Mouse (Mus musculus) right cerebral cortex, postnatal 4 days (tissue): Measurements from ENCODE around the gene Dapp1.
"Not testable (repeated sequence)": the region's sequence is repeated elsewhere in the genome, so short reads cannot be mapped to it uniquely, and the experiment has no call there.

ENCODE experiments used
- DNase-seq: peaks from one replicate; pipeline ENCODE4 v3.0.0-alpha.2; 2022

Gene Dapp1

DNA sequence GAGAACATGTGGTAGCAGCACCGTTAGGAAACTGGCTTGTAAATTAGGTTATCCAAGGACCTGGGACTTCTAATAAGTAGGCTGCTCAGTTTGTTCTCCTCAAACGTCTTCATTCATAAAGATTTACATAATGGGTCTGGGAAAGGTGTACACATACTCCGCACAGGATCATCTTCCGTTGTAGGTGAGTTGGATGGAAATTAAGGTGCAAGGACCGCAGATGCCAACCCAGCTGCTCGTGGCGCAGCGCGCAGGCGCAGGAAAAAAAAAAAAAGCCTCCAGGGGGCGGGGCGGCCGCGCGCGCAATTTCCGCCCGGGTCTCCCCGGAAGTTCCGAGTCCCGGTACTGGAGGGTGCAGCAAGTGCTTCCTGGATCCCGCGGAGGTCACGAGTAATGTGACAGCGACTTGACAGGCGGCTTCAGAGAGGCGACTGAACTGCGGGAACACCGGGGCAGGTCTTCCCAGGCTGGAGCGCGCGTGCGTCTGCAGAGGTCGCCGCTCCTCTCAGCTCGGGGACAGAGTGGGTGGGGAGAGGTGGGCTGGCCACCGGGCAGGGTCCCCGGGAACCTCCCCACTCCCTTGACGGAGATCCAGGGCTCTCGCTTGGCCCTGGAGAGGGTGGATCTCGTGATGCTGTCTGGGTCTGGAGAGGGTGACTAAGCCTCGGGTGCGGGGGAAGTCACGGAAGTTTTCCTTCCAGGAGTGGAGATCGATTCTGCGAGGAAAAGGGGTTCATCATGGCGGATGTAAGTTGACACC is 63.0 kb downstream of the Dapp1 start, which contains the start of gene Lamtor3:
Gene Lamtor3, plus strand, starts transcription at position 335 of the 760 bp plus-strand sequence.
- peak; percentile 82 for DNase-seq

DNA sequence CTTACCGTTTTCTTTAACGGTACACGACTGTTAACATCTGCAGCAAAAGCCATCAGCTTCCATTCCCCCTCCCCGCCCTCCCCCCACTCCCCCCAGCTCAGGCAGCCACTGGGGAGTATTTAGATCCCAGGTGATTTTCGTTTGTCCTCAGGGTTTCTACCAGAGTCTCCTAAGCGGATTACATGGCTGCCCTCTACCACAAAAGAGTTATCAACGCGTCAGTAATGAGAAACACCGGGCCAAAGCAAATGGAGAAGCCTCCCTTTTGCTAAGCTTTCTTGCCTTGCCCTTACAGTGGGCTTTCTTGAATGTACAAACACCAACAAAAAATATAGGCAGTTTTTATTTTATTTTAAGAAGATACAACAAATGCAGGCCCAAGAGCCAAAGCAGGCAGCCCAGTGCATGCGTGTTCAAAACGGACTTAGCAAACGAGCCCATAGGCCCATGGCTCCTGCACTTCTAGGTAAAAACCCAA is 63.6 kb downstream of the Dapp1 start:
- no peak for DNase-seq

DNA sequence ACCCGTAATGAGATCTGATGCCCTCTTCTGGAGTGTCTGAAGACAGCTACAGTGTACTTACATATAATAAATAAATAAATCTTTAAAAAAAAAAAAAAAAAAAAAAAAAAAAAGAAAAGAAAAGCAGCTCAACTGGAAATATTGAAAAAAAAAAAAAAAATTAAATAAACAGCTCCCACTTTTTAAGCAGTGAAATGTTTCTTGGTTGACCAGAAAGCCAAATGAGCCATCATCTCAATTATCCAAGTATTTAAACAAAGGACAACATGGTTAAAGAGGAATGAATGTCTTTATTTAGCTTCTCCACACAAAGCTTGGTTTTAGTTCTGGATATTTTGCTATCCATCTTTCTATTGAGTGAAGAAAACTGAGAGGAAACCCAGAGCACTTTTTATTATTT is 66.8 kb downstream of the Dapp1 start:
- not testable (repeated sequence) for DNase-seq

DNA sequence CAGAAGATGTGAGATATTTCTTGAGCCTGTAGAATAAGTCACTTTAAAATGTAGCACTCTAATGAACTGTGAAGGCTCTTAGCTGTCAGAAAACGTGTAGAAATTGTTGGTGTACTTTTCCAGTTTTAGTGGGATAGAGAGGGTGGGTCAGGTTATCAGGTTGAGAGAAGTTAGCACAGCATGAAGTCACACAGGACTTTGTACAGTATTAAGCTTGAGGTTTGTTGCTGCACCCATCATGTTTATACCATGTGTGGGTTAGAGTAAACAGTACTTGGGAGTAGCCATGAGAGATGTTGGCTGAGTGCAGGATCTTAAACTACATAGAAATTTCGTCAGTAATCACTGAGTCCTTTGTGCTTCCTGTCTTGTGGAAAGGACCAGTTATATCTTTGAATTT is 68.3 kb downstream of the Dapp1 start:
- no peak for DNase-seq

DNA sequence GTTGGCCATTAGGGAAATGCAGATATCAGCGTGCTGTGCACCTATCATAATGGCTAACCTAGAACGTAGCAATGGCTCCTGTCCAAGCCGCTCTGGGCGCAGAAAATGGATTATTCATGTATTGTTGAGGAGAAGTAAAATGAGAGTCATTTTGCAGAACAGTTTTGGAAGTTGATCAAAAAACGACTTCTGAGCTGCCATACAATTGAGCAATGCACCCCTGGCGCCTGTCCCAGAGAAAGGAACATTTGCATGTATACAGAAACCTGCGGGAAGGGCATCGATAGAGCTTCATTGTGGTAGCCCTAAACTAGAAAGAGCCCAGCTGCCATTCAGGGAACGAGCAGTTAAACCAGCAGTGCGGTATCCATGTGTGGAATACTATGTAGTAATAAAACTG is 81.2 kb downstream of the Dapp1 start:
- peak; percentile 28 for DNase-seq

DNA sequence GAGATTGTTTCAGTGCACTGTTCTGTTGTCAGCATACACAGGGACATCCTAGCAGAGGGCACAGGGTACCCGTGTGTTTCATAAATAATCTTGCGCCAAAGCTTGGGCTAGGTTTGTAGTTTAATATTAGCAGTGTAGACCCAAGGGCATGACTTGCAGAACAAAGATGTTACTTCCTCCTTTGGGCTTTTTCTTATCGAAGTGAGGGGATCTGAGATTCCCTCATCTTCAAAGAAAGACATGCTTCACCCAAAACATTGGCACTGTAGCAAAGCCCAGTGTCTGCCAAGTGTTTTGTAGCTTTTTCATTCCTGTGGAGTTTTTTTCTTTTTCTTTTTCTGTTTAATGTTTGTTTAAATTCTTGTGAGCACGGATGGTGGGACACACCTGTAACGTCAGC is 83.7 kb downstream of the Dapp1 start:
- DNase-seq = no peak

DNA sequence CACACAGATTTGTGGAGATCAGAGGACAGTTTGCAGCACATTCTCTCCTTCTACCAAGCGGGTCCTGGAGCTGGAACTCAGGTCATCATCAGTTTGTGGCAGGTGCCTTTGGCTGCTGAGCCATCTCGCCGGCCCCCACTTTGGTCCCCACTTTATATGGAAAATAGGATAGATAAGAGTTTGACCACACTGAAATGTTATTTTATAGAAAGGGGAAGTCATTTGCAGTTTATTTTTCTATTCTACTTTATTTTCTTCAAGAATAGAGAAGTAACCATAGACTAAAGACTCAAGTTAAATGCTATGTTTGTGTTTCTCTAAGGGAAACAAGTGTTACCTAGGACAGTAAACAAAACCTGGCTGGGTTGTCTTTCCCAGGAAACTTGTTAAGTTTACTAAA is 84.5 kb downstream of the Dapp1 start:
- DNase-seq = no peak

DNA sequence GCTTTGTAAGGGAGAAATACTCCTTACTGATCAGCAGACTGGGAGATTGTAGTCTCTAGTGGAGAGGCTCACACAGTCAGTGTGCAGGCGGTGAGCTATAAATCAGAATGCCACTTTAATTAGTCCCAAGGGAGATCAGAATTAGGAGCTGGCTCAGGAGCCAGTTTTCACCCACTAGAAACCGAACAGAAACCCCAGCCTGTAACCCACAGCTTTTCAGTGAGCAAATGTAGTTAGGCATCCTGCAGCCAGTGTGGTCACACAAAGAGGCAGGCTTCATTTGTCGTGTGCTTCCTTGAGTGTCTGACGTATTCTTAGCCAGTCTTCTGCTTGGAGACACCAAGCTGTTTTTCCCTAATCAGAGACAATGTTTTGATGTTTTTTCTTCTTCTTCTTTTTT is 85.0 kb downstream of the Dapp1 start:
- no peak for DNase-seq

DNA sequence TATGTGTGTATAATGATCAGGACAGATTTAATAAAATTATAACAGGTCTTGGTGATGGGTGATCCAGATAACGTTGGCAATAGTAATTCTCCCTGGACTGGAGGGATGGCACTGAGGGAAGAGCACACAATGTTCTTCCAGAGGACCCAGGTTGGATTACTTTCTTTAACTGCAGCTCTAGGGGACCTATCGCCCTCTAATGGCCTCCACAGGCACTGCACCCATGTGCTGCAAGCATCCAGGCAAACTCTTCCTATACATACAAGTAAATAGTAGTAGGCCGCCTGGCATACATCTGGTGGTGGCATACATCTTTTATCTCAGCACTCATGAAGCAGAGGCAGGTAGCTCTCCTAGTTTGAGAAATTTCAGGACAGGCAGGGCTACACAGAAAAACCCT is 86.1 kb downstream of the Dapp1 start:
- no peak for DNase-seq

DNA sequence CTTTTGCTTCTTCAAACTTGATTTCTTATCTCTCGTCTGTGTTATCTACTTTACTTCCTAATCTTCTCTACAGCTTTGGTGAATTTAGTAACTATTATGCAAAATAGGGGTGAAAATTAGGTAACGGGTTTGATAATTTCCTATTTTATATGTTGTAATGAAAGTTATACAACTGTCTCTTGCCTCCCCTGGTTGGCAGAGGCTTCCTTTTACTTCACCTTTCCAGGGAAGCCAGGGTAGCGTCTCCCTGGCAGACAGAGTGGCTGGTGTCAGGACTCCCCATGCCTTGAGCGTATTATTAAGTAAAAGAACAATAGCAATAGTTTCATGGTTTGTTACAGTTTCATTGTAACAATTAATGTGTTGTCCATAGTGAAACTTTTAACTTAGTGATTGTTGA is 87.6 kb downstream of the Dapp1 start:
- no peak for DNase-seq

DNA sequence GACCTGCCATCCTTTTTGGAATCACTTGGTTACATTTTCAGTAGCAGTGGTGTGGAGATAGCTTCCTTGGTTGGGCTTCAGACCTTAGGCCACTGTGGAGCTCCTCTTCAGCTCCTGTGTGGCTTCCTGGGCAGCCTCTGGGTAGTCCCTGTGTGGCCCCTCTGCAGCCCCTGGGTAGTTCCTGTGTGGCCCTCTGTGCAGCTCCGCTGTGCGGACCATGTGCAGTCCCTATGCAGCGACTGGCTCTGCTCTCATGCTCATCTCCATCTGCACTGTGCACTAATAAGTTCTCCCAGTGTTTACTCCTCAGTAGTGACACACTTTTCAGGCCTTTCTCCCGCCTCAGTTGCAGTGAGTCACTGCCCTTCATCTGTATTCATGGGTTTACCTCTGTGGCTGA is 89.2 kb downstream of the Dapp1 start:
- DNase-seq = no peak

DNA sequence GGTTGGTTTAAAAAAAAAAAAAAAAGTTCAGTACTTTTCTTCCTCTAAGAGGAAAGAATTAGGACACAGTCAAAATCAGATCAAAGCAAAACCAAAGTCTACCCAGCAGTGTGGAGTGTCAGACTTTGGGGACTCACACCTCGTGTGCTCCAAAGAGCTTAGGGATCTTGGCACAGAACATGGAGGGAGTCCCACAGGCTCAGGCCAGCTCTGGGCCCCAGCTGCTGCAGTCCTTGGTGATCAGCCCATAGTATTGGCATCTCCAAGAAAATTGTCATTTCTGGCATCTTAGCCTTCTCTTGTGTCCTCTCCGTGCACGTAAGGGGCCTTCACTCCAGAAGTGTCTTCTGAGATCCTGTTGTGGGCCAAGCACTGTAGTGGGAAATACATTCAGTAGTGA is 90.3 kb downstream of the Dapp1 start:
- no peak for DNase-seq

DNA sequence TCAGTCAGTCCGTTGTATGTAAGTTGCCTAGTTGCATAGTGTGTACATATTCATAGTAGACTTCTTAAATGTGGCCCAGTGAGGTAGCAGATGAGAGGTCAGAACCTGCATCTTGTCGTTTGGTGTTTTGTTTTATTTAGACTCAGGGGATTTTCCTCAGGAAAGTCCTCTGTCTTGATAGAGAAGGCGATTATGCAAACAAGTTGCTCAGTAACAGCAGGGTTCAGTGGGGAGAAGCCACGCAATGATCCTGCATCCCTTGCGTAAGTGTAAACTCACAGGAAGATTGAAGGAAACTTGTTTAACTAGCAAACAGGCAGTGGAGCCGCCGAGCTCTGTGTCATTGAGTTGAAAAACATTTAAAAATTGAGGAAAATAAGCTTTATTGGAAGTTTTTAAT is 93.4 kb downstream of the Dapp1 start:
- DNase-seq = no peak

DNA sequence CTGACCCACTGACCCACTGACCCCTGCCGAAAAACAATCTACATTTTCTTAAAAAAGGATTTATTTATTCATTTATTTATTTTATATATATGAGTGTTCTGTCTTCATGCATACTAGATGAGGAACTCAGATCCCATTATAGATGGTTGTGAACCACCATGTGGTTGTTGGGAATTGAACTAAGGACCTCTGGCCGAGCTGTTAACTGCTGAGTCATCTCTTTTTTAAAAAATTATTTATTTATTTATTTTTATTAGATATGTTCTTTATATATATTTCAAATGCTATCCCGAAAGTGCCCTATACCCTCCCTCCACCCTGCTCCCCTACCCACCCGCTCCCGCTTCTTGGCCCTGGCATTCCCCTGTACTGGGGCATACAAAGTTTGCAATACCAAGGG is 100.3 kb downstream of the Dapp1 start:
- no peak for DNase-seq
